Mouse (Mus musculus) B cell, adult 67 days (primary cell): ENCODE results near the gene 4931429L15Rik. TPM values are rescaled to one million over a fixed set of nuclear protein-coding genes. Genes with fewer than 3 reads are reported as not detected.

Experiments
- total RNA-seq, 2 experiments: library from RNA; stranded (reverse); gene quantifications; 4 replicates each; pipeline ENCODE4 v1.2.4; 2023

4931429L15Rik gene
- not detected for total RNA-seq

GRCm38 (mm10) chr9:46319886-46320285 is at the start of gene 4931429L15Rik:
TSS of gene 4931429L15Rik (minus strand) at chr9:46319986.

GRCm38 (mm10) chr9:46282631-46283436 is 37.0 kb downstream of the 4931429L15Rik start, which contains the start of gene Bud13:
TSS of gene Bud13 (plus strand) at chr9:46283008.

GRCm38 (mm10) chr9:46272677-46273454 is 46.9 kb downstream of the 4931429L15Rik start, which contains the start of gene Zpr1:
TSS of gene Zpr1 (plus strand) at chr9:46273064.

GRCm38 (mm10) chr9:46268343-46268873 is 51.4 kb downstream of the 4931429L15Rik start, which contains the start of gene Apoa5:
TSS of gene Apoa5 (plus strand) at chr9:46268633.

Other genes starting within 250 kb of the 4931429L15Rik start
- not detected for gene Apoa1, start 91.4 kb downstream of the 4931429L15Rik start, total RNA-seq
- gene Apoc3, start 84.3 kb downstream of the 4931429L15Rik start, total RNA-seq, result not detected
- not detected for gene Apoa4, start 79.3 kb downstream of the 4931429L15Rik start, total RNA-seq
- not detected for gene Apoa5, start 51.4 kb downstream of the 4931429L15Rik start, total RNA-seq
- gene Zpr1, start 46.9 kb downstream of the 4931429L15Rik start, total RNA-seq, result 10 to 100 TPM; 85.3 to 87.2 TPM
- 10 to 100 TPM; 25.3 to 34.4 TPM for gene Bud13, start 37.0 kb downstream of the 4931429L15Rik start, total RNA-seq